Mouse (Mus musculus) spleen, embryonic (tissue): ENCODE results near the gene Prr23a2.
"Not testable (repeated sequence)": the region's sequence is repeated elsewhere in the genome, so short reads cannot be mapped to it uniquely, and the experiment has no call there.

ENCODE experiments used
- CTCF ChIA-PET: fragments of 350-600 bp; sonication (Branson Sonifier 250); formaldehyde crosslinking; loops from one replicate; lab custom pipeline; 2022; lab: Charles Lee

The Prr23a2 gene

GRCm38 (mm10) chr9:98856210-98856609, at the start of gene Prr23a2:
Gene Prr23a2, plus strand, starts transcription at chr9:98856494.
- CTCF ChIA-PET = no interaction called here

- CTCF ChIA-PET = no interaction called here
Observed at GRCm38 (mm10) chr9:98807631-98808030, 48.7 kb upstream of the Prr23a2 start.

- CTCF ChIA-PET = not testable (repeated sequence)
Observed at GRCm38 (mm10) chr9:98809526-98809925, 46.8 kb upstream of the Prr23a2 start.

GRCm38 (mm10) chr9:98816066-98816465, 40.2 kb upstream of the Prr23a2 start:
- CTCF ChIA-PET = no interaction called here

- CTCF ChIA-PET = no interaction called here
Observed at GRCm38 (mm10) chr9:98817592-98817991, 38.7 kb upstream of the Prr23a2 start.

GRCm38 (mm10) chr9:98818971-98819370, 37.3 kb upstream of the Prr23a2 start:
- CTCF ChIA-PET = no interaction called here

GRCm38 (mm10) chr9:98819481-98819880, 36.8 kb upstream of the Prr23a2 start:
- CTCF ChIA-PET = no interaction called here

- CTCF ChIA-PET = no interaction called here
Observed at GRCm38 (mm10) chr9:98820461-98820860, 35.8 kb upstream of the Prr23a2 start.

- CTCF ChIA-PET = no interaction called here
Observed at GRCm38 (mm10) chr9:98821067-98821466, 35.2 kb upstream of the Prr23a2 start.

- CTCF ChIA-PET = no interaction called here
Observed at GRCm38 (mm10) chr9:98823805-98824204, 32.5 kb upstream of the Prr23a2 start.

GRCm38 (mm10) chr9:98829508-98829907, 26.8 kb upstream of the Prr23a2 start:
- CTCF ChIA-PET = no interaction called here

- CTCF ChIA-PET = no interaction called here
Observed at GRCm38 (mm10) chr9:98837537-98838074, 18.7 kb upstream of the Prr23a2 start.

GRCm38 (mm10) chr9:98842117-98842516, 14.2 kb upstream of the Prr23a2 start, which contains the start of gene Prr23a1:
Gene Prr23a1, plus strand, starts transcription at chr9:98842503.
- CTCF ChIA-PET = no interaction called here

- CTCF ChIA-PET = no interaction called here
Observed at GRCm38 (mm10) chr9:98863463-98863862, 7.2 kb downstream of the Prr23a2 start.

GRCm38 (mm10) chr9:98864571-98864970, 8.3 kb downstream of the Prr23a2 start, which contains the start of gene Prr23a3:
Gene Prr23a3, plus strand, starts transcription at chr9:98864767.
- CTCF ChIA-PET = no interaction called here

GRCm38 (mm10) chr9:98901486-98901885, 45.2 kb downstream of the Prr23a2 start:
- CTCF ChIA-PET = no interaction called here

GRCm38 (mm10) chr9:98902819-98903218, 46.5 kb downstream of the Prr23a2 start, which contains the start of gene 7420426K07Rik:
Gene 7420426K07Rik, plus strand, starts transcription at chr9:98903119.
- CTCF ChIA-PET = no interaction called here
